Mouse (Mus musculus) bone marrow macrophage, adult 2 months (primary cell): ENCODE data around the gene Plscr1.

Experiments used
- CTCF ChIP-seq: IDR thresholded peaks from 2 replicates; pipeline ENCODE4 v1.5.1; 2012; ENCODE audit warnings: low read depth, mild to moderate bottlenecking, low read length, moderate library complexity
- POLR2A ChIP-seq: IDR thresholded peaks from 2 replicates; pipeline ENCODE4 v1.6.1; 2012; ENCODE audit warnings: mild to moderate bottlenecking, low read depth, low read length, borderline replicate concordance

GRCm38 (mm10) chr9:92282563-92283171, 33.1 kb downstream of the Plscr1 start:
- TF ChIP-seq POLR2A (no peak), CTCF (no peak)
